Mouse (Mus musculus): ENCODE data around the gene Wdr73.
A peak's percentile ranks its signal among the peaks of the same experiment; 100 is the strongest.

The Wdr73 gene

GRCm38 (mm10) chr7:80894815-80895519 is 6.1 kb downstream of the Wdr73 start:
- DNase-seq (ENCODE audit: low read depth in 2 of 2, low spot score in 2 of 2): no peak

GRCm38 (mm10) chr7:80894196-80894595 is 6.9 kb downstream of the Wdr73 start:
- DNase-seq (ENCODE audit: low read depth in 2 of 2, low spot score in 2 of 2): no peak

- no peak for DNase-seq (ENCODE audit: low read depth in 2 of 2, low spot score in 2 of 2)
Observed at GRCm38 (mm10) chr7:80893753-80894129, 7.3 kb downstream of the Wdr73 start.

- no peak for DNase-seq (ENCODE audit: low read depth in 2 of 2, low spot score in 2 of 2)
Observed at GRCm38 (mm10) chr7:80893086-80893752, 7.8 kb downstream of the Wdr73 start.

- peak; percentile 52 to 69 for DNase-seq (ENCODE audit: low read depth in 2 of 2, low spot score in 2 of 2)
Observed at GRCm38 (mm10) chr7:80889841-80890241, 11.2 kb downstream of the Wdr73 start.

- DNase-seq (ENCODE audit: low read depth in 2 of 2, low spot score in 2 of 2): no peak
Observed at GRCm38 (mm10) chr7:80889021-80889511, 12.0 kb downstream of the Wdr73 start.

- no peak for DNase-seq (ENCODE audit: low read depth in 2 of 2, low spot score in 2 of 2)
Observed at GRCm38 (mm10) chr7:80888595-80888994, 12.5 kb downstream of the Wdr73 start.

- peak in 1 of 2 experiments; percentile 37 for DNase-seq (ENCODE audit: low read depth in 2 of 2, low spot score in 2 of 2)
Observed at GRCm38 (mm10) chr7:80885666-80886065, 15.4 kb downstream of the Wdr73 start.

GRCm38 (mm10) chr7:80882830-80883505 is 18.1 kb downstream of the Wdr73 start:
- peak; percentile 58 to 70 for DNase-seq (ENCODE audit: low read depth in 2 of 2, low spot score in 2 of 2)

- DNase-seq (ENCODE audit: low read depth in 2 of 2, low spot score in 2 of 2): no peak
Observed at GRCm38 (mm10) chr7:80875727-80876126, 25.3 kb downstream of the Wdr73 start.

- DNase-seq (ENCODE audit: low read depth in 2 of 2, low spot score in 2 of 2): no peak
Observed at GRCm38 (mm10) chr7:80873631-80874030, 27.4 kb downstream of the Wdr73 start.

GRCm38 (mm10) chr7:80873038-80873437 is 28.0 kb downstream of the Wdr73 start:
- DNase-seq (ENCODE audit: low read depth in 2 of 2, low spot score in 2 of 2): no peak

- no peak for DNase-seq (ENCODE audit: low read depth in 2 of 2, low spot score in 2 of 2)
Observed at GRCm38 (mm10) chr7:80868686-80869085, 32.4 kb downstream of the Wdr73 start.

- no peak for DNase-seq (ENCODE audit: low read depth in 2 of 2, low spot score in 2 of 2)
Observed at GRCm38 (mm10) chr7:80866514-80867147, 34.4 kb downstream of the Wdr73 start.

GRCm38 (mm10) chr7:80865521-80865920 is 35.5 kb downstream of the Wdr73 start:
- no peak for DNase-seq (ENCODE audit: low read depth in 2 of 2, low spot score in 2 of 2)

GRCm38 (mm10) chr7:80864831-80865230 is 36.2 kb downstream of the Wdr73 start:
- DNase-seq (ENCODE audit: low read depth in 2 of 2, low spot score in 2 of 2): peak; percentile 74 to 82

- DNase-seq (ENCODE audit: low read depth in 2 of 2, low spot score in 2 of 2): no peak
Observed at GRCm38 (mm10) chr7:80864151-80864550, 36.9 kb downstream of the Wdr73 start.

GRCm38 (mm10) chr7:80863520-80863919 is 37.5 kb downstream of the Wdr73 start:
- DNase-seq (ENCODE audit: low read depth in 2 of 2, low spot score in 2 of 2): no peak

- no peak for DNase-seq (ENCODE audit: low read depth in 2 of 2, low spot score in 2 of 2)
Observed at GRCm38 (mm10) chr7:80862475-80862874, 38.6 kb downstream of the Wdr73 start.

- peak; percentile 79 to 84 for DNase-seq (ENCODE audit: low read depth in 2 of 2, low spot score in 2 of 2)
Observed at GRCm38 (mm10) chr7:80860729-80861274, 40.3 kb downstream of the Wdr73 start, which contains the start of gene Zscan2. Zscan2 (plus strand) TSS chr7:80860920.

GRCm38 (mm10) chr7:80860227-80860626 is 40.8 kb downstream of the Wdr73 start:
- DNase-seq (ENCODE audit: low read depth in 2 of 2, low spot score in 2 of 2): peak; percentile 56 to 74

Measured in CD8-positive naive resting alpha-beta T cell, adult 2 months (primary cell).